Mouse (Mus musculus): ENCODE results near the gene Nme4.

DNA sequence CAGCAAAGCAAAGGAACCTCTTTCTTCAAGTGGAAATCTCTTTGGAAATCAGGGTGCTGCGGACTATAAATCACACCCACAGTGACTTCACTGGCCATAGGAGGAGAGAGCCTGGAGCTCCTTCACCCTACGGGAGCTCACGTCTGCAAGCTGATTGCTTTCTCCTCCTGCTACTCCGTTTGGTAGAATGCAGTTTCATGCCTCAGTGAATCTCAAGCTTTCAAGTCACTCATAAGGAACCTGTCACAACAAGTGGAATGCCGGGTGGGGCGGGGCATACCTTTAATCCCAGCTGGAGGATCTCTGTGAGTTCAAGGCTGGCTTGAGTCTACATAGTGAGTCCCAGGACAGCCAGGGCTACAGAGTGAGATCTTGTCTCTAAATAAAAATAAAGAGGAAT, 40.2 kb downstream of the Nme4 start:
- no peak for TF ChIP-seq CTCF (conservative IDR thresholded peaks at IDR 0.05; ENCODE audit: low read length)
- TF ChIP-seq POU5F1 (IDR thresholded peaks at IDR 0.05; ENCODE audit: borderline replicate concordance, low read length) = no peak
